Mouse (Mus musculus) heart, embryonic 10.5 days (tissue): ENCODE data around the gene Ccdc85a. TPM values are rescaled to one million over a fixed set of nuclear protein-coding genes. Genes with fewer than 3 reads are reported as not detected.
"Not testable (repeated sequence)": the region's sequence is repeated elsewhere in the genome, so short reads cannot be mapped to it uniquely, and the experiment has no call there.

Experiments used
- DNase-seq: peaks from one replicate; pipeline ENCODE4 v3.0.0-alpha.2; 2017; ENCODE audit warnings: low spot score
- H3K27ac ChIP-seq: fragments of 300-500 bp; sonication (generic); 2 replicates; pipeline ENCODE4 v1.5.1; 2016; ENCODE audit warnings: mild to moderate bottlenecking
- H3K27me3 ChIP-seq: fragments of 300-500 bp; sonication (generic); 2 replicates; pipeline ENCODE4 v1.6.1; 2016; ENCODE audit warnings: mild to moderate bottlenecking; ENCODE audit not compliant: poor library complexity, insufficient read depth, severe bottlenecking
- H3K36me3 ChIP-seq: fragments of 300-500 bp; sonication (generic); 2 replicates; pipeline ENCODE4 v1.6.1; 2016; ENCODE audit warnings: mild to moderate bottlenecking, moderate library complexity
- H3K4me1 ChIP-seq: fragments of 300-500 bp; sonication (generic); 2 replicates; pipeline ENCODE4 v1.6.1; 2016; ENCODE audit warnings: mild to moderate bottlenecking
- H3K4me3 ChIP-seq: fragments of 300-500 bp; sonication (generic); 2 replicates; pipeline ENCODE4 v1.5.1; 2016; ENCODE audit warnings: mild to moderate bottlenecking, moderate library complexity
- H3K9me3 ChIP-seq: fragments of 300-500 bp; sonication (generic); 2 replicates; pipeline ENCODE4 v1.6.1; 2016; ENCODE audit warnings: mild to moderate bottlenecking, moderate library complexity
- WGBS: fragments of 180-500 bp; shearing (Covaris S2); methylation state at CpG from one replicate; pipeline ENCODE4 v1.1.7; 2016; 5-methylcytosine and 5-hydroxymethylcytosine counted together
- polyA plus RNA-seq: library from polyadenylated mRNA; unstranded; fragments of >200 nt; fragmentation: Nextera tagmentation; extraction: Ambion mirVana; gene quantifications from 2 replicates; pipeline ENCODE4 v1.2.1, GENCODE M21; 2016

Gene Ccdc85a
- polyA plus RNA-seq, 1 experiment from 2014 or later, result 0.67 TPM

GRCm38 (mm10) chr11:28497034-28497433 is 87.1 kb downstream of the Ccdc85a start:
- no peak for DNase-seq
- H3K27me3 ChIP-seq, result no peaks in the 10 kb centered on the region
- H3K9me3 ChIP-seq, result no peaks in the 10 kb centered on the region
- no peaks in the 10 kb centered on the region for H3K4me1 ChIP-seq
- no peak overlapping the region for H3K4me3 ChIP-seq
- H3K36me3 ChIP-seq, result no peaks in the 10 kb centered on the region
- no peak overlapping the region for H3K27ac ChIP-seq

DNA sequence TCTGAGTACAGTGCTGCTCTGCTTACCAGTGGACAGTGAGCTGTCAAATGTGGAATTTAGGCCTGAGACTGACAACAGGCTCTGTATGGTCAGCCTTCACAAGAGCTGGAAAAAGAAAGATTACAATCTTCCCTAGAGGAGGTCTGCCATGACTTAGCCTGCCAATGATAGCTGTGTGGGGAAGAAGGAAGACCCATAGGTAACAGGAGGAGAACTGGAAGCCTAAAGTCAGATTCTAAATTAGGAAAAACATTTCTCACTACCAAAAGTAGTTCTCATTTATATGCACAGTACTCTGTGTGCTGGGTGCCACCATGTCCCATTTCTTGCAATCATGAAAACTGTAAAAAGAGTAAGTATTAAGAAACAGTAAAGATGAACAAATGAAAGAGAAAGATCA is 90.8 kb downstream of the Ccdc85a start:
- no peak for DNase-seq
- Histone ChIP-seq H3K27ac (no peak overlapping the region), H3K9me3 (no peaks in the 10 kb centered on the region), H3K4me3 (no peak overlapping the region), H3K4me1 (no peaks in the 10 kb centered on the region), H3K36me3 (no peaks in the 10 kb centered on the region), H3K27me3 (no peaks in the 10 kb centered on the region)

DNA sequence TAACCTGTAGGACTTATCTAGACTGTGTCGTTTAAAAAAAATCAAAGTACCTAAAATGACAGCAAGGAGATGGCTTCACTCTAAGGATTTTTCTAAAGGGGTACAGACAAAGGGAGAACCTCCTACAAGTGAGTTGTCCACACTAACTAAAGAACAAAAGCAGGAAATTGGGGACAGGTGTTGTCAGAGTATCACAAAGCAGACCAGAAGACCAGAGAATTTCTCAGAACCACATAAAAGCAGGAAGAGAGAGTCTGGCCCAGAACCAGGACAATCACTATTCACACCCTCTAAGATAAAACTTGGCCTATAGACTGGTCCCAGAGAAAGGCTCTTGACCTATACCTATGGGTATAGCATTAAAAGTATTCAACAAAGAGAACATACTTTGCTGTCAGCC is 92.8 kb downstream of the Ccdc85a start:
- H3K27ac ChIP-seq, result no peak overlapping the region
- WGBS, result 60% methylated on average over 1 of the region's 1 CpGs
- H3K4me3 ChIP-seq, result no peak overlapping the region
- no peaks in the 10 kb centered on the region for H3K4me1 ChIP-seq
- DNase-seq, result no peak
- no peaks in the 10 kb centered on the region for H3K9me3 ChIP-seq
- no peaks in the 10 kb centered on the region for H3K27me3 ChIP-seq
- no peaks in the 10 kb centered on the region for H3K36me3 ChIP-seq

DNA sequence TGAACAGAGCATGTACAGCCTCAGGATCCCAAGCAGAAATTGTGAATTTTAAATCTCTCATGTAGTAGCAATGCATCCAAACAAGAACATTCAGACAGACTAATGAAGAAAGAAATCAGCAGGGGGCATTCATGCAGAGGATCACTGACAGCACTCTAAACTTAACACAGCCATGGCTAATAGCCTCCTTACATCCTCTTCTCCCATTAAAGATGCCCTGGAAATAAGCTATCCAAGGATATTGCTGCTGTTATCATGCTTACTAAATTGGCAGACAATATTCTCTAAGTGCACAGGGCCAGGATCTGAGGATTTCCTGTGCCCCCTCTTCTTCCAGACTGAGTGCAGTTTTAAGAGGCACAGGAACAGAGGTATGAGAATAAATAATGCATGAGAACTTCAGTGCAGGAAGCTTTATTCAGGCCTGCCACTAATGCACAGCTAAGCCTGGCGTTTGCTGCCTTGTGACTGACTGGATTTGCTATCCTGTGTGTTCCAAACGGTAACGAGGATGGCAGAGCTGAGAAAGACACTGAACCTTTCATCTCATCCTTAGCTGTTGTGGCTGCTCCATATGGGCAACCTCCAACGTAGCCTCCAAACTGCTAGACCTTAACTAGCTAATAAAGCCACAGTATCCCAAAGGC is 99.9 kb downstream of the Ccdc85a start:
- Histone ChIP-seq H3K27ac (no peak overlapping the region), H3K4me3 (no peak overlapping the region), H3K4me1 (no peaks in the 10 kb centered on the region), H3K36me3 (no peaks in the 10 kb centered on the region), H3K27me3 (no peaks in the 10 kb centered on the region), H3K9me3 (no peaks in the 10 kb centered on the region)
- 67% methylated on average over 4 of the region's 4 CpGs for WGBS
- no peak for DNase-seq

GRCm38 (mm10) chr11:28477088-28477487 is 107.0 kb downstream of the Ccdc85a start:
- WGBS, result 90% methylated on average over 1 of the region's 1 CpGs
- H3K27me3 ChIP-seq, result no peaks in the 10 kb centered on the region
- no peaks in the 10 kb centered on the region for H3K4me1 ChIP-seq

DNA sequence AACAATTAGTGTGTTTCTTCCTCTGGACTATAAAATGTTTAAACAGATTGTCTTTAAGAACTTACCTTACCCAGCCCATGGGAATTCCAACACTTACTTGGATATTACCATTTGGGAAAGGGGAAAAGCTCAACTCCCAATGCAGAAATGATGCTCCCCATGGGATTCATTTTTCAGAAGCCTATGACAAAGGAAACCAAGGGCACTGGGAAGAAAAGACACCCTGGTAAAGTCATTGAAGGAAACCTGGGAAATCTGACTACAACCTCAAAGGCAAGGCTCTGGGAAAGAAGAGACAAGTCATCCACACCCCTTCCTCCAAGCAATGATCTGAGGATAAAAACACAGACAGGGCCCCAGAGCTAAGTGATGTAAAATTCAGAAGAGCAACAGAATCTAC is 118.4 kb downstream of the Ccdc85a start:
- H3K4me3 ChIP-seq, result no peak overlapping the region
- H3K36me3 ChIP-seq, result no peaks in the 10 kb centered on the region
- no peak for DNase-seq
- H3K4me1 ChIP-seq, result no peaks in the 10 kb centered on the region
- H3K27ac ChIP-seq, result no peak overlapping the region
- H3K9me3 ChIP-seq, result no peaks in the 10 kb centered on the region
- no peaks in the 10 kb centered on the region for H3K27me3 ChIP-seq

More at GRCm38 (mm10) chr11:28477088-28477487, 107.0 kb downstream of the Ccdc85a start:
- DNase-seq, result no peak
- no peaks in the 10 kb centered on the region for H3K9me3 ChIP-seq
- H3K4me3 ChIP-seq, result no peak overlapping the region
- H3K27ac ChIP-seq, result no peak overlapping the region
- H3K36me3 ChIP-seq, result no peaks in the 10 kb centered on the region

GRCm38 (mm10) chr11:28464926-28465325 is 119.2 kb downstream of the Ccdc85a start:
- WGBS, result 70% methylated on average over 1 of the region's 1 CpGs
- H3K4me1 ChIP-seq, result no peaks in the 10 kb centered on the region
- no peak overlapping the region for H3K27ac ChIP-seq
- DNase-seq, result no peak
- H3K36me3 ChIP-seq, result no peaks in the 10 kb centered on the region
- H3K4me3 ChIP-seq, result no peak overlapping the region
- H3K9me3 ChIP-seq, result no peaks in the 10 kb centered on the region
- H3K27me3 ChIP-seq, result no peaks in the 10 kb centered on the region

DNA sequence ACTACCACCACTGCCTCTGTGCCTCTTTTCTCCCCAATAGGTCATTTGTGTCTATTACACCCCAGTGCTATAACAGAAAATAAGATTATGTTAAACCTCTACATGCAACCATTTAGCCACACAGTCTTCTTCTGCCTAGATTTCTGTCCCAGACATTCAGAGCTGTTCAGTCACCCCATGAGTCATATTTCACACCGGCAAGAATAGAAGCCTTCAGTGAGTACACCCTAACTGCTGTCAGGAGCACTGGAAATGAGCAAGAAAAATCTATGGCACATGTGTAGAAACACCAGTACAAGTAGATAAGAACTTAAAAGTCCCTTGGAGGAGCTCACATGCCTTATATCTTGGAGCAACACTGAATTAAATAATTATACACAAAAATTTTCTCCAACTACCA is 125.0 kb downstream of the Ccdc85a start:
- Histone ChIP-seq H3K4me1 (no peaks in the 10 kb centered on the region), H3K4me3 (no peak overlapping the region), H3K9me3 (no peaks in the 10 kb centered on the region), H3K27ac (no peak overlapping the region), H3K27me3 (no peaks in the 10 kb centered on the region), H3K36me3 (no peaks in the 10 kb centered on the region)
- no peak for DNase-seq
- WGBS, result 77% methylated on average over 1 of the region's 1 CpGs

- no peaks in the 10 kb centered on the region for H3K4me1 ChIP-seq
- no peaks in the 10 kb centered on the region for H3K36me3 ChIP-seq
- DNase-seq, result no peak
- no peaks in the 10 kb centered on the region for H3K9me3 ChIP-seq
- no peaks in the 10 kb centered on the region for H3K27me3 ChIP-seq
- H3K27ac ChIP-seq, result no peak overlapping the region
- H3K4me3 ChIP-seq, result no peak overlapping the region
Measured at GRCm38 (mm10) chr11:28439877-28440276, 144.2 kb downstream of the Ccdc85a start.

DNA sequence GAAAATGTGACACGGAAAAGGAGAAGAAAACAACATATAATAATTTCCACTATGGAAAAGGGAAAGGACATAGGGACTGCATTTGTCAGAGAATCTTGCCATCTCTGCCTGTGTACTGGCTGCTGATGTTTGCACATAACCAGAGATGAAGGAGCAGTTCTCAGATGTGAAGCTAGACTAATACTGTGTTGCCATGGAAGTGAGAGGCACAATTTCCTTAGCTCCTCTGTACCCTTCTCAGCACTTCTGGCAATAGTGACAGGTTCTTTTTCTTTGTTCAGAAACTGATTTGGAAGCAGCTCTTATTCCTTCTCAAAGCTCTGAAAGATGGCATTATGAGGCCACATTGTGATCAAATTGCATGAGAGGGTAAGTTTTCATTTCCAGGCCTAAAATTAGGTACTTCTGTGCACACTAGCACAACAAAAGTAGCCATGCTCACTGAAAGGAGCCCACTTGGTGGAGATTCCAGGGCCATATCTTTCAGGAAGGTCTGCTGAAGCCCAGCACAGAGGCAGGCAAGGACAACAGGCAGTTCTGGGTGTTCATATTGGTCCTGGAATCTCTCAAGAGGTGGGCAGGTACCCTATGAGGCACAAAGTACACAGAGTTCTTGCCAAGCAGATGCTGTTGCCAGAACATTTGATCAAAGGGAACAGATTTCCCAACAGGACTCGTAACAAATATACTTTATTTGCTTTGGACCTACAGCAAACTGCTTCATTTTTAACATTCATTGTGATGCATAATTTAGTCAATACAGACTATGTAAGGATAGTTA is 161.5 kb downstream of the Ccdc85a start:
- H3K4me3 ChIP-seq, result no peak overlapping the region
- WGBS, result 84% methylated on average over 2 of the region's 2 CpGs
- no peaks in the 10 kb centered on the region for H3K4me1 ChIP-seq

GRCm38 (mm10) chr11:28415841-28416240 is 168.3 kb downstream of the Ccdc85a start:
- no peaks in the 10 kb centered on the region for H3K4me1 ChIP-seq
- H3K9me3 ChIP-seq, result no peaks in the 10 kb centered on the region
- 55% methylated on average over 2 of the region's 2 CpGs for WGBS
- DNase-seq, result no peak
- H3K27ac ChIP-seq, result no peak overlapping the region
- H3K36me3 ChIP-seq, result no peaks in the 10 kb centered on the region
- no peak overlapping the region for H3K4me3 ChIP-seq
- H3K27me3 ChIP-seq, result no peaks in the 10 kb centered on the region

More for the DNA sequence above, 161.5 kb downstream of the Ccdc85a start:
- Histone ChIP-seq H3K27ac (no peak overlapping the region), H3K9me3 (no peaks in the 10 kb centered on the region), H3K27me3 (no peaks in the 10 kb centered on the region), H3K36me3 (no peaks in the 10 kb centered on the region)
- DNase-seq, result no peak

DNA sequence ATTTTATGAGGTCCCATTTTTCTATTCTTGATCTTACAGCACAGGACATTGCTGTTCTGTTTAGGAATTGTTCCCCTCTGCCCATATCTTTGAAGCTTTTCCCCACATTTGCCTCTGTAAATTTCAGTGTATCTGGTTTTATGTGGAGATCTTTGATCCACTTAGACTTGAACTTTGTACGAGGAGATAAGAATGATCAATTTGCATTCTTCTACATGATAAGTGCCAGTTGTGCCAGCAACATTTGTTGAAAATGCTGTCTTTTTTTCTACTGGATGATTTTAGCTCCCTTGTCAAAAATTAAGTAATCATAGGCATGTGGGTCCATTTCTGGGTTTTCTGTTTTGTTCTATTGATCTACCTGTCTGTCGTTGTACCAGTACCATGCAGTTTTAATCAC is 174.2 kb downstream of the Ccdc85a start:
- 83% methylated on average over 2 of the region's 2 CpGs for WGBS
- H3K4me1 ChIP-seq, H3K9me3 ChIP-seq: not testable (repeated sequence)

GRCm38 (mm10) chr11:28397166-28397565 is 187.0 kb downstream of the Ccdc85a start:
- no peak for DNase-seq
- Histone ChIP-seq H3K27ac (no peak overlapping the region), H3K27me3 (no peaks in the 10 kb centered on the region)

More for the DNA sequence above, 174.2 kb downstream of the Ccdc85a start:
- not testable (repeated sequence) for H3K4me3 ChIP-seq, DNase-seq, H3K36me3 ChIP-seq, H3K27ac ChIP-seq, H3K27me3 ChIP-seq

DNA sequence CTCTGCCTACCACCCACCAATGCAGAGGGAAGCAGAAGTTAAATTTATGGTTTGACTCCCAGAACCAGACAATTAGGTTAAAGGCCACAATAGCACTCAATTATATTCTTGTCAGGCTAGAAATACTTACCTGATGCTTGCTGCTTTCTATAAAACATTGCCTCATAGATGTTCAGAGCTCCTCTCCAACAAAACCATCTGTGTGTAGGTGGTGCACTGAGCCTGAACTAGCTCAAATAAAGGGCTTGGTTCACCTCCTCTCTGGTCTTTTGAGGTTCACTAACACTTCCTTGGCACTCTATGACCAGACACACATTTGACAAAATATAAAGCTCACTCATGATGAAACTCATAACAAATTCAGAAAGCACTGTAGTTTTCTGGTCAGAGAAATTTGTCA is 208.2 kb downstream of the Ccdc85a start:
- no peaks in the 10 kb centered on the region for H3K9me3 ChIP-seq
- H3K36me3 ChIP-seq, result no peaks in the 10 kb centered on the region
- no peaks in the 10 kb centered on the region for H3K27me3 ChIP-seq
- no peak overlapping the region for H3K4me3 ChIP-seq
- H3K27ac ChIP-seq, result no peak overlapping the region
- DNase-seq, result no peak
- no peaks in the 10 kb centered on the region for H3K4me1 ChIP-seq

More at GRCm38 (mm10) chr11:28397166-28397565, 187.0 kb downstream of the Ccdc85a start:
- Histone ChIP-seq H3K4me1 (no peaks in the 10 kb centered on the region), H3K9me3 (no peaks in the 10 kb centered on the region), H3K36me3 (no peaks in the 10 kb centered on the region), H3K4me3 (no peak overlapping the region)
- 74% methylated on average over 1 of the region's 1 CpGs for WGBS
